13 mouse cellular contexts compared by ENCODE assay signal in genomic region chr8:111260251-111260650, GRCm38 (mm10). TPM values are rescaled to one million over a fixed set of nuclear protein-coding genes. Genes with fewer than 3 reads are reported as not detected.
DNase-seq lines count a peak whose midpoint lies in the region; ATAC-seq and TF ChIP-seq lines count a peak whose summit lies in the region.
"Had no signal": no experiment of that assay in that cellular context is flagged by ENCODE, and none has a peak within 500 bp of the region (broad histone marks: within the 10 kb centered on the region; RNA-seq: fewer than 3 reads in every experiment).

No protein-coding gene starts in this region.

- no peak overlapping the region for H3K27ac ChIP-seq in kidney, adult 2 months (ENCODE audit: insufficient read depth, low read depth, low read length)
- no peak overlapping the region for H3K27ac ChIP-seq in kidney, embryonic 16.5 days (ENCODE audit: low read length)
- H3K27ac ChIP-seq in embryonic facial prominence, embryonic 10.5 days (replicated peaks): no peak overlapping the region
- H3K27ac ChIP-seq in limb, embryonic 15.5 days: no peak overlapping the region
- H3K27ac ChIP-seq: embryonic facial prominence, embryonic 12.5 days; neural tube, embryonic 13.5 days had no signal

- no peaks in the 10 kb centered on the region for H3K9me3 ChIP-seq in kidney, embryonic 16.5 days (ENCODE audit: low read length)
- no peaks in the 10 kb centered on the region for H3K9me3 ChIP-seq in embryonic facial prominence, embryonic 10.5 days
- no peaks in the 10 kb centered on the region for H3K9me3 ChIP-seq in limb, embryonic 15.5 days
- H3K9me3 ChIP-seq: embryonic facial prominence, embryonic 12.5 days; neural tube, embryonic 13.5 days had no signal

- no peak for TF ChIP-seq POLR2A in kidney, adult 2 months (IDR thresholded peaks at IDR 0.05; ENCODE audit: low read depth, low read length)

- no peaks in the 10 kb centered on the region for H3K27me3 ChIP-seq in kidney, adult 2 months (replicated peaks; ENCODE audit: control insufficient read depth, insufficient read depth, low read length)
- no peaks in the 10 kb centered on the region for H3K27me3 ChIP-seq in kidney, embryonic 16.5 days (ENCODE audit: insufficient read depth, low read length)
- H3K27me3 ChIP-seq in embryonic facial prominence, embryonic 10.5 days (replicated peaks; ENCODE audit: low read depth, poor library complexity, severe bottlenecking): no peaks in the 10 kb centered on the region; the same call in 1 of the 2 replicates
- no peaks in the 10 kb centered on the region for H3K27me3 ChIP-seq in limb, embryonic 15.5 days
- H3K27me3 ChIP-seq: embryonic facial prominence, embryonic 12.5 days; neural tube, embryonic 13.5 days had no signal

- no peaks in the 10 kb centered on the region for H3K36me3 ChIP-seq in kidney, adult 2 months (ENCODE audit: control insufficient read depth, insufficient read depth, low read length)
- peaks cover 5% of the 10 kb centered on the region; the same call in 1 of the 2 replicates for H3K36me3 ChIP-seq in kidney, embryonic 16.5 days (ENCODE audit: insufficient read depth, low read length)
- H3K36me3 ChIP-seq in embryonic facial prominence, embryonic 10.5 days (replicated peaks): peaks cover 16% of the 10 kb centered on the region
- no peaks in the 10 kb centered on the region for H3K36me3 ChIP-seq in limb, embryonic 15.5 days
- H3K36me3 ChIP-seq: embryonic facial prominence, embryonic 12.5 days had no signal

- H3K4me3 ChIP-seq in kidney, adult 2 months (ENCODE audit: insufficient read depth, low read depth, low read length): no peak overlapping the region
- no peak overlapping the region for H3K4me3 ChIP-seq in kidney, embryonic 16.5 days (ENCODE audit: low read length)
- H3K4me3 ChIP-seq in embryonic facial prominence, embryonic 10.5 days: 0 out of 2 replicates have a peak overlapping the region, but pooled peaks have one; percentile 94
- H3K4me3 ChIP-seq in limb, embryonic 15.5 days: peak overlapping the region; percentile 68; the same call in 1 of the 2 replicates

- H3K9ac ChIP-seq in kidney, embryonic 16.5 days (replicated peaks; ENCODE audit: low read length): no peak overlapping the region
- H3K9ac ChIP-seq in limb, embryonic 15.5 days: no peak overlapping the region
- H3K9ac ChIP-seq: embryonic facial prominence, embryonic 12.5 days had no signal

- WGBS in kidney, adult 2 months: 68% methylated on average over 5 of the region's 5 CpGs
- 95% methylated on average over 5 of the region's 5 CpGs for WGBS in kidney, embryonic 16.5 days
- 89% methylated on average over 5 of the region's 5 CpGs for WGBS in embryonic facial prominence, embryonic 10.5 days
- 94% methylated on average over 5 of the region's 5 CpGs for WGBS in limb, embryonic 15.5 days

- no peaks in the 10 kb centered on the region; the same call in 1 of the 2 replicates for H3K4me1 ChIP-seq in kidney, adult 2 months (ENCODE audit: control insufficient read depth, insufficient read depth, low read length)
- H3K4me1 ChIP-seq in kidney, embryonic 16.5 days (ENCODE audit: insufficient read depth, low read length): peaks cover 16% of the 10 kb centered on the region
- H3K4me1 ChIP-seq in embryonic facial prominence, embryonic 10.5 days: peaks cover 10% of the 10 kb centered on the region
- peaks cover 2% of the 10 kb centered on the region; the same call in 1 of the 2 replicates for H3K4me1 ChIP-seq in limb, embryonic 15.5 days

- TF ChIP-seq CTCF in kidney, adult 2 months (conservative IDR thresholded peaks at IDR 0.05; ENCODE audit: insufficient read depth, insufficient read length, low read depth, low read length): no peak

- peak; percentile 27 for DNase-seq in cerebellum, adult 9-10 months
- no peak for DNase-seq in cerebellum, adult 18-20 months
- peak; percentile 72 for DNase-seq in kidney, adult 2 months
- no peak for DNase-seq in embryonic facial prominence, embryonic 10.5 days (ENCODE audit: low spot score)
- no peak for DNase-seq in ovary, postnatal 36 days (ENCODE audit: low spot score)
- DNase-seq: layer of hippocampus, adult 9-11 months; lung, postnatal 14 days had no signal

- no peak overlapping the region for H3K4me2 ChIP-seq in kidney, embryonic 16.5 days (replicated peaks; ENCODE audit: low read depth, low read length)
- no peak overlapping the region for H3K4me2 ChIP-seq in limb, embryonic 15.5 days

- ATAC-seq in kidney, embryonic 16.5 days (ENCODE audit: low FRiP score, low TSS enrichment): no peak
- no peak for ATAC-seq in limb, embryonic 15.5 days (ENCODE audit: insufficient number of reproducible peaks, low FRiP score, low TSS enrichment, low read depth)
- ATAC-seq in erythroid progenitor cell, adult 5-6 weeks (replicated peaks; ENCODE audit: low FRiP score, poor library complexity, severe bottlenecking): no peak
- ATAC-seq: forebrain, embryonic 16.5 days had no signal

RNA-seq across cellular contexts. Expression of gene Glg1, which starts 1.2 kb away (rescaled TPM):
- polyA plus RNA-seq in kidney, adult 2 months (2012; rRNA removed): 40.8 and 44.5 TPM in 2 replicates
- 79.5 and 88.4 TPM in 2 replicates for polyA plus RNA-seq in kidney, embryonic 16.5 days (2015; fragmentation: Nextera tagmentation; extraction: Ambion mirVana)
- 62.0 and 65.0 TPM in 2 replicates for polyA plus RNA-seq in embryonic facial prominence, embryonic 10.5 days (2016; fragmentation: Nextera tagmentation; extraction: Ambion mirVana)
- polyA plus RNA-seq in limb, embryonic 15.5 days (2015; fragmentation: Nextera tagmentation; extraction: Ambion mirVana): 65.2 and 75.4 TPM in 2 replicates
- total RNA-seq in erythroid progenitor cell, adult 5-6 weeks (2015; ENCODE audit: low replicate concordance): 36.5 and 39.3 TPM in 2 replicates
- 49.4 and 62.3 TPM in 2 replicates for total RNA-seq in erythroid progenitor cell, adult 5-6 weeks (2017; ENCODE audit: low replicate concordance)

RNA-seq across cellular contexts. Expression of gene Rfwd3, which starts 39.8 kb away (rescaled TPM):
- polyA plus RNA-seq in kidney, adult 2 months (2012; rRNA removed): 11.3 and 11.6 TPM in 2 replicates
- 71.9 and 74.9 TPM in 2 replicates for polyA plus RNA-seq in kidney, embryonic 16.5 days (2015; fragmentation: Nextera tagmentation; extraction: Ambion mirVana)
- polyA plus RNA-seq in embryonic facial prominence, embryonic 10.5 days (2016; fragmentation: Nextera tagmentation; extraction: Ambion mirVana): 97.9 and 109 TPM in 2 replicates
- polyA plus RNA-seq in limb, embryonic 15.5 days (2015; fragmentation: Nextera tagmentation; extraction: Ambion mirVana): 39.1 and 39.8 TPM in 2 replicates
- 117 and 127 TPM in 2 replicates for total RNA-seq in erythroid progenitor cell, adult 5-6 weeks (2015; ENCODE audit: low replicate concordance)
- 133 and 138 TPM in 2 replicates for total RNA-seq in erythroid progenitor cell, adult 5-6 weeks (2017; ENCODE audit: low replicate concordance)

Comparison
In these comparisons a context has a peak if more than half of its experiments do, and no peak if none do; other contexts are left out.
1. DNase-seq: peak in cerebellum, adult 9-10 months (single experiment) and kidney, adult 2 months (single experiment); none in cerebellum, adult 18-20 months (0 of 2), embryonic facial prominence, embryonic 10.5 days (single experiment) and ovary, postnatal 36 days (single experiment).
2. H3K4me3 ChIP-seq: peak in embryonic facial prominence, embryonic 10.5 days (single experiment) and limb, embryonic 15.5 days (single experiment); none in kidney, adult 2 months (single experiment) and kidney, embryonic 16.5 days (single experiment).